Mouse (Mus musculus) heart, adult 2 months (tissue): ENCODE results near the gene Krt42.

ENCODE experiments used
- CTCF ChIP-seq: fragments of 200-600 bp; IDR thresholded peaks from 2 replicates; pipeline ENCODE4 v1.8.1; 2022; ENCODE audit warnings: antibody characterized with exemption, mild to moderate bottlenecking, moderate library complexity
- EP300 ChIP-seq: fragments of 200-500 bp; IDR thresholded peaks from 2 replicates; pipeline ENCODE4 v1.6.1; 2011; ENCODE audit warnings: low read depth, low read length, control low read depth; ENCODE audit not compliant: insufficient read depth
- POLR2A ChIP-seq: fragments of 200-500 bp; IDR thresholded peaks from 2 replicates; pipeline ENCODE4 v1.6.1; 2011; ENCODE audit warnings: mild to moderate bottlenecking, low read depth, low read length, control low read depth; ENCODE audit not compliant: insufficient read depth

GRCm38 (mm10) chr11:100257967-100258366 lies 11.7 kb downstream of the Krt42 start:
- TF ChIP-seq CTCF (no peak), POLR2A (no peak), EP300 (no peak)
